Mouse (Mus musculus): ENCODE measurements at regions not wholly inside any gene's neighbourhood (a gene's known extent, or its start where the extent isn't known, plus 50 kb on each side); places are given as distances from the start of the nearest gene placed in this dataset.

DNA sequence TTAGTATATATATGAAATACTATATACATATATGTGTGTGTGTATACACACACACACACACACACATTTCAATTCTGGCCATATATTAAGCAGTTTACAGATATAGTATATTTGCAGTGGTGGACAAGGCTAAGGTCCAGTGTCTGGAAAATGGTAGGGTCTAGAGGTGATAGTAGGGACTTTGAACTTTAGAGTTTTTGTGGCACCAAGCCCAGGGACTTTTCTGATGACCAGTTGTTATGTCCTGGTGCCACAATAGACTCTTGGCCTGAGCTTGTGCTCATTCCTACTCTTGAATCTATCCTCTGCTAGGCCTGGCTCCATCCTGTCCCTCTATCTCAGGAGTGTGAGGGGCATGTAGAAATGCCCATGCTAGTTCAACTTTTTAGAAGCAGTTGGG lies 454.0 kb downstream of the Pik3r1 start:
- no peak for TF ChIP-seq CTCF (IDR thresholded peaks at IDR 0.05; ENCODE audit: low read depth, low read length)
- no peak for TF ChIP-seq GATA1 (IDR thresholded peaks at IDR 0.05; ENCODE audit: borderline replicate concordance, low read length)
- TF ChIP-seq TAL1 (conservative IDR thresholded peaks at IDR 0.05; ENCODE audit: low read depth, low read length) = no peak

All from G1E (cell line).